25 mouse cellular contexts compared by ENCODE assay signal in the genomic region with DNA sequence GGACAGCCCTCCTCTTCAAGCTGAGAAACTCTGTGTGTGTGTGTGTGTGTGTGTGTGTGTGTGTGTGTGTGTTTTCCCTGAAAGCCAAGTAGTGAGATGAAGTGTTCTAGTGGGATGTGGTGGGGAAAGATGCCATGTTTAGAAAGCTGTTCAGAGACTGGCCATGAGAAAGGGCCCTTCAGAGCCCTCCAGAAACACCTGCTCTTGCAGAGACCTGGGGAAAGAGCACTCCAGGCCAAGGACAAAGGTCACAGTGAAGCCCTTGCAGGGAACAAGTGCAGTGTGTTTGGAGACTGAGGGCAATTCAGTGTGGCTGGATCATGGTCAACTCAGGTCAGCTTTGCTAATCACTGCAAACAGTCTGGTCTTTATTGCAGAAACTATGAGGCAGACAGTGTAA.
"Had no signal": no experiment of that assay in that cellular context is flagged by ENCODE, and none has a peak within 500 bp of the region (broad histone marks: within the 10 kb centered on the region; RNA-seq: fewer than 3 reads in every experiment).

No protein-coding gene starts in this region.

- H3K9me3 ChIP-seq: heart, embryonic 10.5 days; heart, embryonic 12.5 days; hindbrain, embryonic 10.5 days; hindbrain, embryonic 12.5 days; intestine, embryonic 15.5 days; limb, embryonic 13.5 days; limb, embryonic 15.5 days; liver, embryonic 12.5 days had no signal

- H3K9ac ChIP-seq: heart, embryonic 12.5 days; hindbrain, embryonic 12.5 days; hindbrain, embryonic 14.5 days; intestine, embryonic 15.5 days; limb, embryonic 13.5 days; limb, embryonic 15.5 days; liver, embryonic 12.5 days; liver, embryonic 14.5 days had no signal

- H3K4me3 ChIP-seq: gastrocnemius, adult 2 months; heart, embryonic 10.5 days; heart, embryonic 12.5 days; hindbrain, embryonic 10.5 days; hindbrain, embryonic 12.5 days; intestine, embryonic 15.5 days; left cerebral cortex, adult 2 months; limb, embryonic 13.5 days; limb, embryonic 15.5 days; liver, embryonic 12.5 days had no signal

- H3K36me3 ChIP-seq: heart, embryonic 10.5 days; heart, embryonic 12.5 days; hindbrain, embryonic 10.5 days; hindbrain, embryonic 12.5 days; intestine, embryonic 15.5 days; limb, embryonic 13.5 days; limb, embryonic 15.5 days; liver, embryonic 12.5 days had no signal

- H3K4me2 ChIP-seq: heart, embryonic 12.5 days; hindbrain, embryonic 12.5 days; hindbrain, embryonic 14.5 days; intestine, embryonic 15.5 days; limb, embryonic 13.5 days; limb, embryonic 15.5 days; liver, embryonic 12.5 days had no signal

- H3K27ac ChIP-seq: gastrocnemius, adult 2 months; heart, embryonic 10.5 days; hindbrain, embryonic 10.5 days; hindbrain, embryonic 12.5 days; hindbrain, embryonic 14.5 days; intestine, embryonic 15.5 days; limb, embryonic 13.5 days; limb, embryonic 15.5 days; liver, embryonic 12.5 days; liver, embryonic 14.5 days had no signal

- DNase-seq: gastrocnemius, adult 2 months; gastrocnemius, postnatal 10 days; gastrocnemius, postnatal 25 days; heart, postnatal 10 days; heart, postnatal 4 days; kidney, adult 18-20 months; kidney, adult 8-10 months; kidney, postnatal 10 days; kidney, postnatal 25 days; kidney, postnatal 4 days; left cerebral cortex, postnatal 4 days had no signal

- H3K4me1 ChIP-seq: heart, embryonic 10.5 days; heart, embryonic 12.5 days; hindbrain, embryonic 12.5 days; intestine, embryonic 15.5 days; limb, embryonic 13.5 days; limb, embryonic 15.5 days; liver, embryonic 12.5 days had no signal

- ATAC-seq: hindbrain, embryonic 16.5 days; inflammation-experienced regulatory T-cells, adult 6 months; intestine, embryonic 15.5 days; intestine, postnatal 0 days; liver, embryonic 12.5 days had no signal
